Mouse (Mus musculus): Measurements from ENCODE around the gene Tyw5. TPM values are rescaled to one million over a fixed set of nuclear protein-coding genes. Genes with fewer than 3 reads are reported as not detected.

Tyw5 gene
- polyA plus RNA-seq, 1 experiment = 0.51 TPM

GRCm38 (mm10) chr1:57400877-57401276, 6.0 kb downstream of the Tyw5 start:
- 90% methylated on average over 2 of the region's 2 CpGs for WGBS
- Histone ChIP-seq H3K4me3 (ENCODE audit: low read depth, low read length) (no peak overlapping the region), H3K27me3 (ENCODE audit: control insufficient read depth, insufficient read depth, low read length) (no peaks in the 10 kb centered on the region), H3K36me3 (ENCODE audit: control insufficient read depth, insufficient read depth, low read length) (peaks cover 14% of the 10 kb centered on the region), H3K4me1 (ENCODE audit: control insufficient read depth, insufficient read depth, insufficient read length, low read length) (no peaks in the 10 kb centered on the region), H3K27ac (ENCODE audit: insufficient read depth, low read depth, low read length) (no peak overlapping the region)
- TF ChIP-seq CTCF (IDR thresholded peaks at IDR 0.05; ENCODE audit: extremely low read depth, insufficient read length, insufficient replicate concordance, low read depth, low read length) = no peak
- no peak for TF ChIP-seq POLR2A (IDR thresholded peaks at IDR 0.05; ENCODE audit: low read depth, low read length)

DNA sequence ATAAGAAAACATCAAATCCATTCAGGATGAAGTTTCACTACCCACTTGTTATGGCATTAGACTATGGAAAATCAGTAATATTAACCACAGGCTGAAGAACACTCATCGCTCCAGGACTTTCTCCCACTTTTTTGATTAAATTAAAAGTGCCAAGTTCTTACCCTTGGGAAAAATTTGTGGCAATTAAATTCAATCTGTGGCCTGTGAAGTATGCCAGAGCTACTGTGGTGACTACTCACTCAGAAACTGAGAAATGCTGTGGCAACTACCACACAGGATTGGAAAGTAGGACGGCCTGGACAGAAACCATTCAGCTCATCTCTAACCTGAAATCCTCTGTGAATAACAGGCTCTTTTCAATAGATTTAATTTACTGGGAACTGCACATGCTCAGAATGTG, 6.6 kb downstream of the Tyw5 start:
- 97% methylated on average over 2 of the region's 2 CpGs for WGBS
- H3K27me3 ChIP-seq (ENCODE audit: control insufficient read depth, insufficient read depth, low read length) = no peaks in the 10 kb centered on the region
- H3K36me3 ChIP-seq (ENCODE audit: control insufficient read depth, insufficient read depth, low read length) = peaks cover 17% of the 10 kb centered on the region
- H3K4me1 ChIP-seq (ENCODE audit: control insufficient read depth, insufficient read depth, insufficient read length, low read length) = no peaks in the 10 kb centered on the region
- H3K4me3 ChIP-seq (ENCODE audit: low read depth, low read length) = no peak overlapping the region
- H3K27ac ChIP-seq (ENCODE audit: insufficient read depth, low read depth, low read length) = no peak overlapping the region
- TF ChIP-seq CTCF (IDR thresholded peaks at IDR 0.05; ENCODE audit: extremely low read depth, insufficient read length, insufficient replicate concordance, low read depth, low read length) (no peak), POLR2A (IDR thresholded peaks at IDR 0.05; ENCODE audit: low read depth, low read length) (no peak)

- Histone ChIP-seq H3K27ac (ENCODE audit: insufficient read depth, low read depth, low read length) (no peak overlapping the region), H3K27me3 (ENCODE audit: control insufficient read depth, insufficient read depth, low read length) (no peaks in the 10 kb centered on the region), H3K4me1 (ENCODE audit: control insufficient read depth, insufficient read depth, insufficient read length, low read length) (no peaks in the 10 kb centered on the region), H3K4me3 (ENCODE audit: low read depth, low read length) (no peak overlapping the region), H3K36me3 (ENCODE audit: control insufficient read depth, insufficient read depth, low read length) (peaks cover 24% of the 10 kb centered on the region)
- TF ChIP-seq CTCF (IDR thresholded peaks at IDR 0.05; ENCODE audit: extremely low read depth, insufficient read length, insufficient replicate concordance, low read depth, low read length) (no peak), POLR2A (IDR thresholded peaks at IDR 0.05; ENCODE audit: low read depth, low read length) (no peak)
- 55% methylated on average over 3 of the region's 3 CpGs for WGBS
These were observed 12.8 kb downstream of the Tyw5 start for GRCm38 (mm10) chr1:57394051-57394450.

GRCm38 (mm10) chr1:57392417-57392816, 14.5 kb downstream of the Tyw5 start:
- no peaks in the 10 kb centered on the region for H3K27me3 ChIP-seq (ENCODE audit: control insufficient read depth, insufficient read depth, low read length)
- H3K27ac ChIP-seq (ENCODE audit: insufficient read depth, low read depth, low read length) = no peak overlapping the region
- 82% methylated on average over 4 of the region's 4 CpGs for WGBS
- no peaks in the 10 kb centered on the region for H3K4me1 ChIP-seq (ENCODE audit: control insufficient read depth, insufficient read depth, insufficient read length, low read length)
- TF ChIP-seq CTCF (IDR thresholded peaks at IDR 0.05; ENCODE audit: extremely low read depth, insufficient read length, insufficient replicate concordance, low read depth, low read length) (no peak), POLR2A (IDR thresholded peaks at IDR 0.05; ENCODE audit: low read depth, low read length) (no peak)
- peaks cover 28% of the 10 kb centered on the region for H3K36me3 ChIP-seq (ENCODE audit: control insufficient read depth, insufficient read depth, low read length)
- no peak overlapping the region for H3K4me3 ChIP-seq (ENCODE audit: low read depth, low read length)

- Histone ChIP-seq H3K27ac (ENCODE audit: insufficient read depth, low read depth, low read length) (no peak overlapping the region), H3K4me1 (ENCODE audit: control insufficient read depth, insufficient read depth, insufficient read length, low read length) (no peaks in the 10 kb centered on the region), H3K27me3 (ENCODE audit: control insufficient read depth, insufficient read depth, low read length) (no peaks in the 10 kb centered on the region), H3K36me3 (ENCODE audit: control insufficient read depth, insufficient read depth, low read length) (peaks cover 24% of the 10 kb centered on the region), H3K4me3 (ENCODE audit: low read depth, low read length) (no peak overlapping the region)
- TF ChIP-seq POLR2A (IDR thresholded peaks at IDR 0.05; ENCODE audit: low read depth, low read length) (no peak), CTCF (IDR thresholded peaks at IDR 0.05; ENCODE audit: extremely low read depth, insufficient read length, insufficient replicate concordance, low read depth, low read length) (no peak)
- WGBS = 86% methylated on average over 4 of the region's 4 CpGs
These were observed 15.7 kb downstream of the Tyw5 start for GRCm38 (mm10) chr1:57390993-57391790.

GRCm38 (mm10) chr1:57388402-57389155, 18.3 kb downstream of the Tyw5 start:
- TF ChIP-seq CTCF (IDR thresholded peaks at IDR 0.05; ENCODE audit: extremely low read depth, insufficient read length, insufficient replicate concordance, low read depth, low read length) (no peak), POLR2A (IDR thresholded peaks at IDR 0.05; ENCODE audit: low read depth, low read length) (no peak)
- Histone ChIP-seq H3K36me3 (ENCODE audit: control insufficient read depth, insufficient read depth, low read length) (peaks cover 18% of the 10 kb centered on the region), H3K4me3 (ENCODE audit: low read depth, low read length) (no peak overlapping the region), H3K4me1 (ENCODE audit: control insufficient read depth, insufficient read depth, insufficient read length, low read length) (no peaks in the 10 kb centered on the region), H3K27me3 (ENCODE audit: control insufficient read depth, insufficient read depth, low read length) (no peaks in the 10 kb centered on the region), H3K27ac (ENCODE audit: insufficient read depth, low read depth, low read length) (no peak overlapping the region)
- WGBS = 93% methylated on average over 8 of the region's 8 CpGs

- TF ChIP-seq POLR2A (IDR thresholded peaks at IDR 0.05; ENCODE audit: low read depth, low read length) (no peak), CTCF (IDR thresholded peaks at IDR 0.05; ENCODE audit: extremely low read depth, insufficient read length, insufficient replicate concordance, low read depth, low read length) (no peak)
- 70% methylated on average over 2 of the region's 2 CpGs for WGBS
- Histone ChIP-seq H3K27me3 (ENCODE audit: control insufficient read depth, insufficient read depth, low read length) (no peaks in the 10 kb centered on the region), H3K4me3 (ENCODE audit: low read depth, low read length) (no peak overlapping the region), H3K27ac (ENCODE audit: insufficient read depth, low read depth, low read length) (no peak overlapping the region), H3K36me3 (ENCODE audit: control insufficient read depth, insufficient read depth, low read length) (peaks cover 12% of the 10 kb centered on the region; the same call in 1 of the 2 replicates), H3K4me1 (ENCODE audit: control insufficient read depth, insufficient read depth, insufficient read length, low read length) (no peaks in the 10 kb centered on the region)
These were observed 19.0 kb downstream of the Tyw5 start for GRCm38 (mm10) chr1:57387876-57388275.
